Mouse (Mus musculus): ENCODE data around the gene Olfr350.

Gene Olfr350

DNA sequence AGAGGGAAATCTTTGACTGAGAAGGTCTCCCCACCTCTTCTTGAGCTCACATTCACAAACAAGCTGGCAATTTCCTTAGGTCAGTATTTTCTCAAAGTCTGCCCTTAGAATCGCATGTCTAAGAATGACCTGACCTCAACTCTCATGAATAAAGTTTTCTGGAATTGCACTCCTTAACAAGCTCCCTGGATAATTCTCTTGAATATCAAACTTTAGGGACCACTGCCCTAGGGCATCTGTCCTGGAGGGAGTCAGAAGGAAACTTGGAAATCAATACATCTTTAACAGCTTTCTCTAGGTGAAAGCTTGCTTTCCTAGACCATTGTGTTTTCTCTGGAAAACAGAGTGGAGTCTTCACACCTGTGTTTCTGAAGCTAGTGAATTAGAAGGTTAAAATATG is at the start of gene Olfr350:
Gene Olfr350, plus strand, starts transcription at position 301 of the 400 bp plus-strand sequence.
- no peak for DNase-seq (ENCODE audit: low read depth, low spot score)

DNA sequence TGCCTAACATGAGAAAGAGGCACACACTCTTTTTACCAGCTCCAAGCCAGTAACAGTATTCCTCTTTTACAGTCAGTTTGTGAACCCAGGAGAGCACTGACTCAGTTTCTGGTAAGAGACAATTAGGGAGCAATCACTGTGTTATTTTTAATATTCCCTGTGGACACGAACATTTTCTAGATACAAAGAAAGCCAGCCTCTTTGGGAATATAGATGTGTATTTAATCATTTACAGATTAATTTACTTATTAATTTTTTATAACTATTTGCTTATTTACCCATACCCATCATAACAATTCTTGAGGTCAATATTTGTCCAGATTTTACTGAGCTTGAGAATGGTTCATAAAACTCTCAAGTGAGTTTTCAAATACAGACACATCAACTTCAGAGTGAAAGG is 29.2 kb upstream of the Olfr350 start, which contains the start of gene Olfr3:
Gene Olfr3, minus strand, starts transcription at position 101 of the 400 bp plus-strand sequence.
- DNase-seq (ENCODE audit: low read depth, low spot score) = no peak

DNA sequence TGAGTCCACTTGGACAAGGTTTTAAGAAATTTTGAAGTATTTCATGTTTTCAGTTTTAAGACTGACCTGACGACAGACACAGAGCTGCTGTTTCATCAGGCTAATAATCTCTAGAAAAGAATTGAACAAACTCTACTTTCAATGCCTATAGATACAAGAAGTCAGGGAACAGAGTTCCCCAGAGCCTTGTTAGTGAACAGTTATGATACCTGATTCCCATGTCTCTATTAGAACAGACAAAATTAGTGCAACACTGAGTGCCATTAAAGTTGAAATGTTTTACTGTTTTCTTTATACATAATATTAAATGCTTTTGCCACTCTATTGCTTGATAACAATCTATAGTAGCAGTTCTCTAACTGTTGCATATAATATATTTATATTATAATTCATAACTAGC is 16.4 kb downstream of the Olfr350 start, which contains the start of gene Olfr351:
Gene Olfr351, minus strand, starts transcription at position 101 of the 400 bp plus-strand sequence.
- DNase-seq (ENCODE audit: low read depth, low spot score) = no peak

DNA sequence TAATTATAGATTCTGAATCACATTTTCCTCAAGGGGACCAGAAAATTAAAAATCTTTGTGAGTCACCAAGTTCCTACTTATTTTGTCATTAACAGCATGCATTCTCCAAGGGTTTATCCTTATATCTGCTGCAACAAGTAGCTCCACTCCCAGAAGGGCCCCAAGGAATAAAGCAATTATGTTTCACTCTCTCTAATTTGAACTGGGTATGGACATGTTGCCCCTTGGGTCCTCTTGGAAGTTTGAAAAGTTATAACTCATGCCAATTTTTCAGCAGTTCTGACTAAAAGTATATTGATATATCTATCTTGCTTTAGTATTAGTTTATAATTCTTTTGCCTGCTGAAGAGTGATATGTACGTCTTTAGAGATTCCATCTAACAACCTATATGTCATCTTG is 22.1 kb downstream of the Olfr350 start, which contains the start of gene Olfr352:
Gene Olfr352, plus strand, starts transcription at position 301 of the 400 bp plus-strand sequence.
- no peak for DNase-seq (ENCODE audit: low read depth, low spot score)

DNA sequence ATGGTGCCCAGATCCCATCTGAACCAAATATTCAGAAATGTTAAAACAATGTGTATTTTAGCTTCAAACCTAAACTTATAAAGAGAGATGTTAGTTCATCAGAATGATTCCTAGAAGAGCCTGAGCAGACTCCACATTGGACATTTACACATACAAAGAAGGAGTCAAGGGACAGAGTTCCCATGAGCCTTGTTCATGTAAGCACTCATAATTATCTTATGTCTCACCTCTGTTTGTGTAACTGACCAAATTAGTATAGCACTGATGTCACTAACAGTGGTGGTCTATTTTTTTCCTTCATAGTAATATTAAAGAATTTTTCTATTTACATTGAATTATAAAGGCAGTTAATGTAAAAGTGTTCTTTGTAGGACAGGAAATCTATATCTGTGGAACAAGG is 46.7 kb downstream of the Olfr350 start, which contains the start of gene Olfr353:
Gene Olfr353, minus strand, starts transcription at position 101 of the 400 bp plus-strand sequence.
- DNase-seq (ENCODE audit: low read depth, low spot score) = no peak

DNA sequence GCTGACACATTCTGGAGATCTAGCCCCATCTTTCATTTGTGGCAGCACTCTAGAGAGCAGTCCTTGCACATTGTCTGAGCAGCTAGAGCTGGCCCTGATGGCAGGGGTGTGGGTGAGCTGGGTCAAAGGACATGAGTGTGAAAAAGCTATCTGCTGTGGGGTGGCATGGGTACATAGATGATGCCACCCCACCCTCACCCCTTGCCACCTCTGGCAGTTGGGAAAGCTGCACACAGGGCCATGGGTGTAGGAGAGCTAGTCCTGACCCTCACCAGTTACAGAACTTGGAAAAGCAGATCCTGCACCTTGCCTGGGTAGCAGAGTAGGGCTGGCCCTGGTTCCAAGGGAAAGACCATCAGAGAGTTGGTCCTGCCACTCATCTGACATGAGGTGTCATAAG is 51.0 kb downstream of the Olfr350 start:
- no peak for DNase-seq (ENCODE audit: low read depth, low spot score)

Data from CD4-positive, CD25-positive, alpha-beta regulatory T cell, adult 2 months (primary cell).